ENCODE assay signal across 14 mouse cellular contexts in the genomic region with DNA sequence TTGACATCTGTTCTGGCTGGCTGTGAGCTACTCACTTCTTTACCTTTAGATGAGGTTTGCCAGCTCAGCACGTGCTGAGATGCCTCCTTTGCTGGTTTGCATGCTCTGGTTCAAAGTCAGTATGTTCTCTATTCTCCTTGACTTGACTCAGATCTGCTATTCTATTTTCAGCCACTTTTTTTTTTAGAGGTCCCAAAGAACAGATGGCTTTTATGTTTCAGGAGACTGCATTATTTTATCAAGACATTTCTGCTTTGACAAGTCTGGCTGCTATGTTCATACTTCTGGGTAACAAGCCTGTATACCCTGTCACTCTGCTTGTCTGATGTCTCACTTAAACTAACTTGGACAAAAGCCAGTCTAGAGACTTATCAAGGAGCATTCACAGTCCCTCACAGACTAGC.
DNase-seq lines count a peak whose midpoint lies in the region; ATAC-seq and TF ChIP-seq lines count a peak whose summit lies in the region.
"Had no signal": no experiment of that assay in that cellular context is flagged by ENCODE, and none has a peak within 500 bp of the region (broad histone marks: within the 10 kb centered on the region; RNA-seq: fewer than 3 reads in every experiment).

No protein-coding gene starts in this region.

- DNase-seq in frontal cortex, postnatal 36 days (ENCODE audit: low spot score in 2 of 2) = peak; percentile 24 to 62
- DNase-seq in frontal cortex, postnatal 10 days (ENCODE audit: low spot score in 2 of 2) = no peak
- peak; percentile 13 for DNase-seq in 416B (ENCODE audit: low read depth)
- peak; percentile 72 for DNase-seq in brain, embryonic 14.5 days (ENCODE audit: low read depth)
- peak; percentile 18 to 77 for DNase-seq in left cerebral cortex, postnatal 25 days (ENCODE audit: low spot score in 2 of 2)
- DNase-seq in adrenal gland, adult 8-10 months = no peak
- DNase-seq in heart, postnatal 10 days = no peak
- DNase-seq: adrenal gland, postnatal 14 days; cerebellum, adult 11-12 months; kidney, adult 2 months; liver; lung, embryonic 14.5 days; thymus, adult 2 months had no signal

- no peak for ATAC-seq in megakaryocyte, adult 5-6 weeks (ENCODE audit: poor library complexity, severe bottlenecking)

- TF ChIP-seq CTCF in brain, embryonic 14.5 days (IDR thresholded peaks at IDR 0.05; ENCODE audit: borderline replicate concordance, extremely low read depth, insufficient read depth, insufficient read length) = no peak

- intact Hi-C loops in left cerebral cortex, postnatal 25 days (cut with DNase I) = loop anchor here (5.0 kb wide), 1 partner anchor 42 kb away; no protein-coding TSS in a partner anchor
- intact Hi-C loops in heart, postnatal 10 days (cut with DNase I) = no loop called here

- no peak for TF ChIP-seq POLR2A in brain, embryonic 14.5 days (IDR thresholded peaks at IDR 0.05; ENCODE audit: borderline replicate concordance, extremely low read depth, insufficient read depth, insufficient read length, poor library complexity, severe bottlenecking)

Comparison
In these comparisons a context has a peak if more than half of its experiments do, and no peak if none do; other contexts are left out.
1. DNase-seq: peak in frontal cortex, postnatal 36 days (2 of 2), 416B (single experiment), brain, embryonic 14.5 days (single experiment) and left cerebral cortex, postnatal 25 days (2 of 2); none in frontal cortex, postnatal 10 days (0 of 2), adrenal gland, adult 8-10 months (single experiment) and heart, postnatal 10 days (0 of 2).